Mouse (Mus musculus): ENCODE results near the gene Zbtb16.

DNA sequence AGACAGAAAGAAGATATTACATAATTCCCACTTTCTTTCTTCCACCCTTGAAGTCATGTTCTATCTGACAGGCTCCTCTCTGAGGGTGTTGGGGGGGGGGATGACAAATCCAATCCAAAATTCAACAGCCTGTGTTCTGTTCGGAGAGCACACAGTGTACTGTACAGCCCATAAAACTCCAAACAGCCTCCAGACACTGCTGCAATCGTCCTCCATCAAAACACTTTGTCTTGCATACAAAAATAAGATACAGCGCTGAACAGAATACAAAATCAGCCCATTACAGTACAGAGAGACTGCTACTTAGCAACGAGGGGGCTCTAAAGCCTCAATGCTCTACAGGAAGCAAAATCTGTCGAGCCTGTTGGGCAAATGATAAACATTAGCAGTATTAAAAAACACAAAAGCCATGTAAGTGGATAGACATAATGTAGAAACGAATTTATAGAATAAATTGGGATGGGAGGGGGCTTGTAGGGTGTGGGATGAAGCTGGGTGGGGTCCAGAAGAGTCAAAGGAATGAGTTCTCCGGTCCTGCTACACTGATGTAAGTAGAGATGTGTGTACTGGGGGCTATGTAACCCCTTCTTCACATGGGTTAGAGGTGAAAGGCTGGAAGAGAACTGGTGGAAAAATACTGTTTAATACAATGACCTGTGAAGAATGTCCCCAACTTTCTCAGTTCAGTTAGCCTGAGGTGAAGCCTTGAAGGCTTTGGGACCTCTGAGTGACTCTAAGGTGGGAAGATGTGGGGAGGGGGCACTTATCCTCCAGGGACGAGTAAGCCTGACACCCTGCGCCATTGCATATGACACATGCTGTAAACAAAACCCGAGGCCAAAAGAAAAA is 99.4 kb downstream of the Zbtb16 start:
- TF ChIP-seq CTCF (conservative IDR thresholded peaks at IDR 0.05; ENCODE audit: low read length) (no peak), NANOG (IDR thresholded peaks at IDR 0.05; ENCODE audit: borderline replicate concordance, low read length) (no peak)
